Mouse (Mus musculus) right cerebral cortex, adult 2 months (tissue): Measurements from ENCODE around the gene Capn5.

Source experiments
- DNase-seq, 2 experiments: peaks; one replicate each; pipeline ENCODE4 v3.0.0; 2021 to 2022; ENCODE audit warnings: low spot score in 2 of 2

Gene Capn5

GRCm38 (mm10) chr7:98176322-98177070, 1.6 kb downstream of the Capn5 start:
- no peak for DNase-seq

DNA sequence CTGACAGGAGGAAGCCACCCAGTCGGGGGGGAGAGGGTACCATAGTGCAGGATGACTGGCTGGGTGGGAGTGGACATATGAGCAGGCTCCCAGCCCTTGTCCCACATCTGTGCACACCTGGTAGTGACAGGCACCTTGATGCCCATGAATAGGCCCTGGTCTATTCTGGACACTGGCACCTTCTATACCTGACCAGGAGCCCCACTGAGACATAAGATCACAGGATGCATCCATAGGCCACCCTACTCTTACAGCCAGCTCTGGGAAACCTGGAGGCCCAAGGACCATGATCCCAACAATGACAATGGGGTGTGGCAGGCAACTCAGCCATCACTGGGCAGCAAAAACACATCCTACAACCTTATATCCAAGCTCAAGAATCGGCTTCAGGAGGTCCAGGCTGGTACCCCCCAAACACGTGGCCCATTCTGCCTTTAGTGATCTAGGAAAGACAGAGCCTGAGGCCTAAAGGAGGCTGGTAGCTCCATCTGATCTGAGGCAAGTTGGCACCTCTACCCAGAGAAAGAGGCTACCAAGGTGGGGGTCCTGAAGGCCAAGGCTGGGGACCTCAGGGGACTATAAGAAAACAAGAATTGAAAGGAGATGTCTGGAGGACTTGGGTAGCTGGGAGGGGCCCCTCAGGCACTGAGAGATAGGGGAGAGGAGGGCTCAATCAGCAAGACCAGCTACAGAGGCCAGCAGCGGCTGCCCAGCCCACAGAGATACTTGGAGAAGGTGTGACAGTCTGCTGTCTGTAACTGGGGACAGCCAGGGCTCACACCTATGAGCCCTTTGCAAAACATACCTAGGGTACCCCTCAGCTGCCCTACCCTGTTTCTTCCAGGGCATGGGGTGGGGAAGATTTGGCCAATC, 3.0 kb downstream of the Capn5 start:
- no peak for DNase-seq

- no peak for DNase-seq
Measured at GRCm38 (mm10) chr7:98173408-98173807, 4.7 kb downstream of the Capn5 start.

GRCm38 (mm10) chr7:98172661-98173060, 5.4 kb downstream of the Capn5 start:
- no peak for DNase-seq

DNA sequence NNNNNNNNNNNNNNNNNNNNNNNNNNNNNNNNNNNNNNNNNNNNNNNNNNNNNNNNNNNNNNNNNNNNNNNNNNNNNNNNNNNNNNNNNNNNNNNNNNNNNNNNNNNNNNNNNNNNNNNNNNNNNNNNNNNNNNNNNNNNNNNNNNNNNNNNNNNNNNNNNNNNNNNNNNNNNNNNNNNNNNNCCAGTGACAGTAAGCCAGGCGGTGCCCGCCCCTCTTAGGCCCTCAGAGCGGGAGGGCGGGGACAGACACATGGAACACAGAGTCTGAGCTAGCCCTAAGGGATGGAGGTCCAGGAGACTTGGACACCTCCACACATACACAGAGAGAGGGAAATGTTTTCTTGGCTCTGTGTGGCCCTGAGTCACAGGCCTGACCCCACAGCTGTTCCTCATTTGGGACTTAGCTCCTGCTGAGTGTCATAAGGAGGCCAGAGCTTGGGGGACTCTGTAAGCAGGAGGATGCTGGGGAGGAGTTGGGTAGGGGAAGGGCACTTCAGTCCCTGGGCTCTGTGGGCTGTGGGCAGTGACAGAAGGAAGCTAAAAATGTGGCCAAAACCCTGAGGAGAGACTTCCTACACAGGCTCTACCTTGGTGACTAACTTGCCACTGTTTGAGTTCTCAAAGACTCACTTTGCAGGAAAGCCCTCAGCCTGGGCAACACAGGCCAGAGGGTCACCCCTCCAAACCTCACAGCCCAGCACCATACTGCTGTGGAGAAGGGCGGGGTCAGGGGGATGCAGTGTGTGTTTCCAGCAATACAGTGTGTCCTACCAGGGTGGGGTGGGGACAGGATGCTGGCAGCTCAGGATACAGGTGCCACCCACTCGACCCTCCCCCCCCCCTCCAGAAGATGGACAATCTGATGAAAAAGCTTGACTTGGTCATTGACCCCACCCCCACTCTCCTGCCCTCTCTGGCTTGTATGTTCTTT, 6.7 kb downstream of the Capn5 start:
- DNase-seq = peak; percentile 31

- no peak for DNase-seq
Measured at GRCm38 (mm10) chr7:98164999-98165528, 13.0 kb downstream of the Capn5 start.

GRCm38 (mm10) chr7:98164382-98164998, 13.6 kb downstream of the Capn5 start:
- DNase-seq = no peak

DNA sequence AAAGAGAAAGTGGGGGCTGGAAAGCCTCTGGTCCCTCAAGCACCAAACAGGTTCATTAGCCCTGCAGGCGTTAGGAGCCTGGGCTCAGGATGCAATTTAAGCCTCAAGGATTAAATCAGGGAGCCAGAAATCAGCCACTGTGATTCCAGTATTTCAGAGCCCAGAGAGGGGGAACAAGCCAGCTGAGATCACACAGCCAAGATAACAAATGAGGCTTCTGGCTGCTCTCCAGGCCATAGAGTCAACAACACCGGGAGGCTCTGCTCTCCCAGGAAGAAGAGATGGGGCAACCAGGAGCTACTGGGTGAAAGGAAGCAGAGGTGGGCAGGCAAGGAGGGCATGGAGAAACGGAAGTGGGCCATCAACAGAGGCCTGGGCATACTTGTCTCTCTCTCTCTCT, 14.4 kb downstream of the Capn5 start:
- no peak for DNase-seq

- DNase-seq = no peak
Measured at GRCm38 (mm10) chr7:98162239-98162638, 15.8 kb downstream of the Capn5 start.

DNA sequence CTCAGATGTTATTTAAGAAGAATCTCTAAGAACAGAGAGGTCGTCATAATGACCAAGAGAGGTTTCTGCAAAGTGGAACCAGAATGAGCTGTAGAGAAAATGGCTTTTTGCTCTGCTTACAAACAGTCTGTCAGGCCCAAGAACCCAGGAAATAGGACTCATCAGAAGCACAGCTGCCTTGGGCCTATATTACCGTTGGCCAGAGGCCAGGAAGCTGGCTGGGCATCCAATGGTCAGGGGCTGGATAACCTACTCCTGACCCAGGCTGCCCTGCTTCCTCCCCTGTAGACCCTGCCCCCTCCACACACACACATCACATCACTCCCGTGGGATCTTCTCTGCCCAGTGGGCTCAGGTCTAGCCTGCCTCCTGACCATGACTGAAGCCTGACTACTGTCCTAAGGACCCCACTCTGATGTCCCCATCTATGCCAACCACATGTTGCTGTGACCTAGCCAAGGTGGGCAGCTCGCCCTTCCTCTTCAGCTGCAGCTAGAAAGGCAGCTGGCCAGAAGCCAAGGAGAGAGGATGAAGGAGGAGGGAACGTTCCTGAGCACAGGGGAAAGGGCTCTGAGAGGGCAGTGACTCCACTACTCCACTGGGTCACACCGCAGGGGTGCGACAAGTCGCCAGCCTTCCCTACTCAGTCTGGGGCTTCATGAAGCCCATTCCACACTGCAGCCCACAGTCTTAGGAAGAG, 17.9 kb downstream of the Capn5 start:
- no peak for DNase-seq

GRCm38 (mm10) chr7:98158481-98158880, 19.6 kb downstream of the Capn5 start:
- no peak for DNase-seq

GRCm38 (mm10) chr7:98157636-98158332, 20.3 kb downstream of the Capn5 start:
- DNase-seq = no peak

GRCm38 (mm10) chr7:98156280-98156665, 21.8 kb downstream of the Capn5 start:
- no peak for DNase-seq

GRCm38 (mm10) chr7:98155546-98156279, 22.4 kb downstream of the Capn5 start:
- peak; percentile 73 to 74 for DNase-seq

DNA sequence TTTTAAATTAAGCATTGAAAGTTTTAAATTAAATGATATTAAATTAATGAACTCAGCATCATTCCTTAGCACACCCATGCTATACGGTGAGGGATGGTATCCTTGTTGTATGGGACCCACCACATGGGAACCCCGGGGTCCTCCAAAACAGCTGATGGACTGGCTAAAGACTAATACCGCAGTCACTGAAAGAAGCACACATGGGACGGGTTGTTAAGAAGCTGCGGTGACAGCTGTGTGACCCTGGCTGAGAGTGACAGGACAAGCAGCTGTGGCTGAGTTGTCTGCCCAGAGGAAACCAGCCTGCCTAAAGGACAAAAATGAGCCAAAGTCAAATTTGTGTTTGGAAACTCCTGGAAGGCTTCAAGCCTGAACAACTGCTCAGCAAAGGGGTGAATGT, 24.2 kb downstream of the Capn5 start:
- DNase-seq = no peak

DNA sequence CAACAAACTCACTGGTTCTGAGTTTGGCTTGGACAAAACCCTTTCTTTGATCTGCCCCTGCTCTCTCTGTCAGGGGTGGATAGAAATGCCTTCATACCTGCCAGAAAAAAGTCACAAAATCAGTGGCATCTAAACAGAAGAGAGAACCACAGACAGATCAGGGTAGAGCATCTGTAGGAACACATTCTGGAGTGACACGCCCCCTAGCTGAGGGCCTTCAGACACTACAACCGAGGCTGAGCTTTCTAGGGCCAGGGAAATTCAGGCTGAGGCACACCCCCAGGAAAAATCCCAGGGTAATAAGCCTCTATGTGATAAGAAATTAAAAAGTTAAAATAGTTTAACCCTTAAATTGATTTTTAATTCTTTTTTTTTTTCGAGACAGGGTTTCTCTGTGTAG, 24.7 kb downstream of the Capn5 start:
- no peak for DNase-seq

- no peak for DNase-seq
Measured at GRCm38 (mm10) chr7:98152400-98152799, 25.7 kb downstream of the Capn5 start.

DNA sequence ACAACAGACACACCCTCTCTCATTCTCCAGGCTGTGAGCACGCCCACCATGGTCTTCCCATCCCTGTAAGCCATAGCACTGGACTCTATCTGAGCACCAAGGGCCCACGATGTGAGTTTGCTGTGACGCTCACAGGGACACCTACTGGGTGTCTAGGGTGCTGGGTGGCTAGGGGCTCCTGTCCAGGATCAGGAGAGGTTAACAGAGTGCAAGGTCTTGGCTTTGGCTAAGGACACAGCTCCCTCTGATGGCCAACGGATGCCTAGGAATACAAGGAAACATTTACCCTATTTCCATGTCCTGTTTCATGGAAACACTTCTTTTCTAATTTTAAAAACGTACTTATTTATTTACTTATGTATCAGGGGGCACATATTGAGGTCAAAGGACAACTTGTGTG, 27.5 kb downstream of the Capn5 start:
- DNase-seq = no peak

DNA sequence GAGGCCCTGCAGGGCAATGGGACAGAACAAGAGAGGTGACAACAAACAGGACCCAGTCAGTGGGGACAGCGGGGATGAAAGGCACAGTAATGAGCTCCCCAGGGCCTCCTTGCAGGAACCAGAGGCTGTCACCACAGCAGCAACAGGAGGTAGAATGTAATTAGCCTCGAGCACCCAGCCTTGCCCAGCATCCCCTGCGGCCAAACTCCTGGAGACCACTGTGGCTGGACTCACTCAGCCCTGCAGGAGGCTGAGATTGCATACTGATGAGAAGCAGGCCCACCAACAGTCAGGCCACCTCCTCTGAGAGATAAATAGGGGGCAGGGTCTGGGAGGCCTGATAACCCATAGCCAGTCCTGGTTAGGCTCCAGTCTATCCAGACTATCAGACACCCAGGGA, 28.3 kb downstream of the Capn5 start:
- no peak for DNase-seq
